Mouse (Mus musculus): ENCODE measurements at regions not wholly inside any gene's neighbourhood (a gene's known extent, or its start where the extent isn't known, plus 50 kb on each side); places are given as distances from the start of the nearest gene placed in this dataset.
A peak's percentile ranks its signal among the peaks of the same experiment; 100 is the strongest.
"Not testable (repeated sequence)": the region's sequence is repeated elsewhere in the genome, so short reads cannot be mapped to it uniquely, and the experiment has no call there.

GRCm38 (mm10) chr8:86288713-86289384 is 291.6 kb downstream of the Abcc12 start:
- no peak for DNase-seq (ENCODE audit: extremely low spot score in 1 of 2, low spot score in 1 of 2)

GRCm38 (mm10) chr8:86282922-86283321 is 297.6 kb downstream of the Abcc12 start:
- DNase-seq (ENCODE audit: extremely low spot score in 1 of 2, low spot score in 1 of 2), result peak in 1 of 2 experiments; percentile 23

GRCm38 (mm10) chr8:86280093-86280721 is 300.3 kb downstream of the Abcc12 start:
- peak in 1 of 2 experiments; percentile 30 for DNase-seq (ENCODE audit: extremely low spot score in 1 of 2, low spot score in 1 of 2)

- DNase-seq (ENCODE audit: extremely low spot score in 1 of 2, low spot score in 1 of 2), result no peak
These were observed 304.8 kb downstream of the Abcc12 start for GRCm38 (mm10) chr8:86275699-86276098.

GRCm38 (mm10) chr8:86273811-86274210 is 306.7 kb downstream of the Abcc12 start:
- no peak for DNase-seq (ENCODE audit: extremely low spot score in 1 of 2, low spot score in 1 of 2)

- no peak for DNase-seq (ENCODE audit: extremely low spot score in 1 of 2, low spot score in 1 of 2)
These were observed 307.9 kb downstream of the Abcc12 start for GRCm38 (mm10) chr8:86272626-86273025.

GRCm38 (mm10) chr8:86271477-86271876 is 309.0 kb downstream of the Abcc12 start:
- DNase-seq (ENCODE audit: extremely low spot score in 1 of 2, low spot score in 1 of 2), result no peak

- no peak for DNase-seq (ENCODE audit: extremely low spot score in 1 of 2, low spot score in 1 of 2)
These were observed 322.5 kb downstream of the Abcc12 start for GRCm38 (mm10) chr8:86258011-86258410.

GRCm38 (mm10) chr8:86255431-86255830 is 325.1 kb downstream of the Abcc12 start:
- DNase-seq (ENCODE audit: extremely low spot score in 1 of 2, low spot score in 1 of 2), result no peak

GRCm38 (mm10) chr8:86254680-86255079 is 325.8 kb downstream of the Abcc12 start:
- DNase-seq (ENCODE audit: extremely low spot score in 1 of 2, low spot score in 1 of 2), result no peak

GRCm38 (mm10) chr8:86252696-86253355 is 327.7 kb downstream of the Abcc12 start:
- DNase-seq (ENCODE audit: extremely low spot score in 1 of 2, low spot score in 1 of 2), result no peak

- no peak for DNase-seq (ENCODE audit: extremely low spot score in 1 of 2, low spot score in 1 of 2)
These were observed 345.8 kb downstream of the Abcc12 start for GRCm38 (mm10) chr8:86234696-86235095.

GRCm38 (mm10) chr8:86231994-86232393 is 348.5 kb downstream of the Abcc12 start:
- not testable (repeated sequence) for DNase-seq (ENCODE audit: extremely low spot score in 1 of 2, low spot score in 1 of 2)

- DNase-seq (ENCODE audit: extremely low spot score in 1 of 2, low spot score in 1 of 2), result no peak
These were observed 355.6 kb downstream of the Abcc12 start for GRCm38 (mm10) chr8:86224851-86225250.

GRCm38 (mm10) chr8:86222715-86223114 is 357.8 kb downstream of the Abcc12 start:
- no peak for DNase-seq (ENCODE audit: extremely low spot score in 1 of 2, low spot score in 1 of 2)

GRCm38 (mm10) chr8:86222228-86222627 is 358.3 kb downstream of the Abcc12 start:
- no peak for DNase-seq (ENCODE audit: extremely low spot score in 1 of 2, low spot score in 1 of 2)

GRCm38 (mm10) chr8:86214399-86214798 is 366.1 kb downstream of the Abcc12 start:
- DNase-seq (ENCODE audit: extremely low spot score in 1 of 2, low spot score in 1 of 2), result no peak

GRCm38 (mm10) chr8:86212461-86212860 is 368.0 kb downstream of the Abcc12 start:
- no peak for DNase-seq (ENCODE audit: extremely low spot score in 1 of 2, low spot score in 1 of 2)

GRCm38 (mm10) chr8:86208812-86209262 is 368.1 kb downstream of the Phkb start:
- DNase-seq (ENCODE audit: extremely low spot score in 1 of 2, low spot score in 1 of 2), result no peak

- no peak for DNase-seq (ENCODE audit: extremely low spot score in 1 of 2, low spot score in 1 of 2)
These were observed 363.9 kb downstream of the Phkb start for GRCm38 (mm10) chr8:86204421-86205229.

GRCm38 (mm10) chr8:86203107-86203506 is 362.3 kb downstream of the Phkb start:
- DNase-seq (ENCODE audit: extremely low spot score in 1 of 2, low spot score in 1 of 2), result no peak
